Mouse (Mus musculus) bone marrow, adult 2 months (tissue): Measurements from ENCODE around the gene Fktn.

Experiments used
- CTCF ChIP-seq: fragments of 200-500 bp; IDR thresholded peaks from 2 replicates; pipeline ENCODE4 v1.5.1; 2011; ENCODE audit warnings: low read length, control low read depth; ENCODE audit not compliant: control insufficient read depth, insufficient read depth
- POLR2A ChIP-seq: fragments of 200-500 bp; IDR thresholded peaks from 2 replicates; pipeline ENCODE4 v1.6.1; 2011; ENCODE audit warnings: low read depth, mild to moderate bottlenecking, control low read depth, low read length, borderline replicate concordance; ENCODE audit not compliant: control insufficient read depth

DNA sequence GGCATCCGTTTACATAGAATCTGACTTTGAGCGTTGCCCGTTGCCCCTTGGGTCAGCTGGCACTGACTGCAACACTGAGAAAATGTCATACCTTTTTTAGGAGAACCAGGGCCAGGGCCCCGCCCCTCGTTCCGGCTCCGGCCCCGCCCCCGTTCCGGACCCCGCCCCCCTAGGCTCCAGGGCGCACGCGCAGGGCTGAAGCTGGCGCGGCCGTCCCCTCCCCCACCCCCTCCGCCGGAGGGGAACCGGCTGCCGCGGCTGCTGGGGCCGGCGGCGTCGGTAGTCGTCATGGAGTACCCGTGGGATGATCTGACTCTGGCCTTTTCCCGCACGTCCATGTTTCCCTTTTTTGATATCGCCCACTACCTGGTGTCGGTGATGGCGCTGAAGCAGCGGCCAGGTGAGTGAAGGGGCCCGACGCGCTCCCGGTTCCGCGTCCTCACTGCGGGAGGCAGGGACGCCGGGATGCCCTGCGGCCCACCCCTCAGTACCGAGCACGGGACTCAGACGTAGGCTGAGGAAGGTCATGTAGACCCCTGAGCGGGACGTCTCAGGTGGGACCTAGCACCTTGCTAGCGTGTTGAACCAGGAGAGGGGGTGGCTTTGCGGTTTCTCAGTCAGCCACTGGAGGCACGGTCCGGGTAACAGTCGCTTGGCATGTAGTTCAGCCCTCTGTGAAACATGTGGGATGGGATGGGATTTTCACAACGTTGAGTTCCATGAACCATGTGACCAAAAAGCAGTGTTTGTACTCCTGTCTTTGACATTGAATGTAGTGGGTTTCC lies 112.2 kb downstream of the Fktn start, which contains the start of gene Tmem38b:
- TF ChIP-seq CTCF = no peak
- peak; percentile 9; the same call in 1 of the 2 replicates for TF ChIP-seq POLR2A
